Mouse (Mus musculus) frontal cortex, postnatal 10 days (tissue): ENCODE measurements at regions not wholly inside any gene's neighbourhood (a gene's known extent, or its start where the extent isn't known, plus 50 kb on each side); places are given as distances from the start of the nearest gene placed in this dataset.

Experiments
- DNase-seq, 2 experiments: peaks; one replicate each; pipeline ENCODE4 v3.0.0; 2022; ENCODE audit warnings: low spot score in 2 of 2, mixed read lengths in 1 of 2

- DNase-seq = no peak
These were observed 332.5 kb upstream of the Meis1 start for GRCm38 (mm10) chr11:19351243-19351787.

GRCm38 (mm10) chr11:19353706-19354105 lies 334.9 kb upstream of the Meis1 start:
- no peak for DNase-seq

DNA sequence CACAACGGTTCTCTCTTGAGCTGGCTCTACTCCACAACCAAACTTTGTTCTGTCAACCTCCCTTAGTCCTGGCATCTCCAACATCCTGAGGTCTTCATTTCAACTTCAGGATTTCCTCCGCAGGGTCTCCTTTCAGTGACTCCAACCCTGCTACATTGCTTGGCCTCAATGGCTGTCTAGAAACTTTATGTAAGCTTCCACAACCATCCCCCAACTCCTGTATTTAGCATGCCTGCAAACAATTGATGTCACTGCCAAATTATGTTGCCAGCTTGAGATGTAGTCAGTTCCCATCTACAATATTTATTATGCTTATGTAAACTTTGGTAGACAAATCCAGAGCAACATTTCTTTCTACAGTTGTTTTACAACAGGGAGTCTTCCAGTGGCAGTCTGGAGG lies 336.4 kb upstream of the Meis1 start:
- DNase-seq = no peak

DNA sequence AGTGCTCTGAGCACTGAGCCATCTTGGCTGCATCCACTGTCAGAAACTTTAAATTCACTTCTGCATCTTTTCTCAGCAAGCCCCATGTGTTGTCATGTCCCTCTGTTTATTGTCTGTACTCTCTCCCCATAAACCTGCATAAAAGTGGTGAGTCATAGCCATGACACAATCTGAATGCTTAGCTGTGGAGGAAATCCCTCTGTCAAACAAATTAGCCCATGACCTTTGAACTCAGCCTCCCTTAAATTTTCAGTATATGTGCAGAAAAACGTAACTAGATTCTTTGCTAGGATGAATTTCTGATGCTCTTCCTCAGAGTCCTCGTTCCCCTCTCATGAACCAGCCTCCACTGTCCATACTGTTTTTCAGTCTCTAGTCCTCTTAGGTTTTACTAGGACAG lies 337.4 kb upstream of the Meis1 start:
- DNase-seq = no peak

DNA sequence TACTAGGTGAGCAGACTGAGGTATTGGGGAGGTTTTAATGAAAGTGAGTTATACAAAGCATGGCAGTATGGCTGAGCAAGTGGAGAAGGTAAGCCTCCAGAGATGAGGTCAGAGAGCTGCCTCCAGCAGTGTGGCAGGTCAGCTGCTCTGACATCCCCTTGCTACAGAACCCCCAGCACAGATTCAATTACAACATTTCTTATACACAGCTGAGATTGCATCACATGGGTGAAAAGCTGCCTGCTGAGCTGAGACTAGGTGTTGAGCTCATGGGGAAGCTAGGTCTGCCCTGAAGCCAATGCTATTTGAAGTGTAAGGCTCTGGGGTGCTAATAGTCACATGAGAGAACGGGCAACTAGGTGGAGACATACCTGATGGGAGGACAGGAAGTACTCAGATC lies 350.4 kb upstream of the Meis1 start:
- no peak for DNase-seq

DNA sequence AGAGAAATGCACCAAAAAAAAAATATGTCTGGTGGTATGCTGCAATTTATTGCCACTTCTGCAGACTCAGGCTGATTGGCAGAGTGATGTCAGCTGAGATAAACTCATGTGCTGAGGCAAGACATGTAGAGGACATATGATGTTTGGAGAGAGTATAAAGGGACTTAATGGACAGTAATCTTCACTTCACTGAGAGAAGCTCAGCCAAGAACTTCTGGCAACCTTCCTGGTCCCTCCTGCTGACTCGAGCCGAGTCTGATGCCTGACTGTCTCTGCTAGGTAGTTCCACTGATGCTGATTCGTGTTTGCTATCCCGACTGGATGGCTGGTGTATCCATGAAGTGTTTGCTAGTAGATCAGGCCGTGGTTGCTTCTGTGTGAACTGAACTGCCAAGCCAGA lies 354.7 kb upstream of the Meis1 start:
- DNase-seq = no peak

- no peak for DNase-seq
These were observed 362.1 kb upstream of the Meis1 start for GRCm38 (mm10) chr11:19380935-19381334.

DNA sequence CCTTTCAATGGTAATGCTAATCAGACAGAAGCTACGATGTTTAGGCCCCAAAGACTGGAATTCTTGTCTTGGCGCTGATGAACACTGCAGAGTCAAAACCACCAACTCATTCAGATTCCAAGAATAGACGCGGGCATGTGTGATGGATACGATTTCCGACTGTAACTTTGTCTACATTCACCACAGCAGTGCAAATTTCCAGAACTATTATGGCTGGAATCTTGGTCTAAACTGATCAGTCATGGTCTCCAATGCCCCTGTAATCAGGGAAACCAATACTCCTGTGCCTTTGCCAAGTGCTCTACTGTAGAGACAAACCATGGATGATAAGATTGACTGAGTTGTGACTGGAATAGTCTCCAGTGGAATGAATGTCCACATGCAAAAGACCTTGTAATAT lies 370.4 kb upstream of the Meis1 start:
- no peak for DNase-seq

- no peak for DNase-seq
These were observed 373.4 kb upstream of the Meis1 start for GRCm38 (mm10) chr11:19392190-19392589.

DNA sequence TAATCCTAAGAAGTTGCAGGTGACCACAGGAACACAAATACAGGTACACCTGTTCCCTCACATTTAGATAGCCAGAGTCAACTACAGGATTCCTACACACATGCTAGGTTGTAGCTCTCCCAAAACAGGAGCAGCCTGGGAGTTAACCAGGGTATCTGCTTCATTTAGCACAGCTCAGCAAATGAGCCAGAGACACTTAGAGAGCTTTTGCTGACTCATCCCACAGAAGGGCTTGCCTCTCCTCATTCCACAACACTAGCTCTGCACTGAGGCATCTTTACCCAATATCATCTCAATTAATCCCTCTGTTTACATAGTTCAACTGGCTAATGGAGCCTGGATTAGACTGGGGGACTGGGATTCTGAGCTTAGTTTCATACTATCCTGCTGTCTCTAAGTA lies 375.6 kb upstream of the Meis1 start:
- no peak for DNase-seq

DNA sequence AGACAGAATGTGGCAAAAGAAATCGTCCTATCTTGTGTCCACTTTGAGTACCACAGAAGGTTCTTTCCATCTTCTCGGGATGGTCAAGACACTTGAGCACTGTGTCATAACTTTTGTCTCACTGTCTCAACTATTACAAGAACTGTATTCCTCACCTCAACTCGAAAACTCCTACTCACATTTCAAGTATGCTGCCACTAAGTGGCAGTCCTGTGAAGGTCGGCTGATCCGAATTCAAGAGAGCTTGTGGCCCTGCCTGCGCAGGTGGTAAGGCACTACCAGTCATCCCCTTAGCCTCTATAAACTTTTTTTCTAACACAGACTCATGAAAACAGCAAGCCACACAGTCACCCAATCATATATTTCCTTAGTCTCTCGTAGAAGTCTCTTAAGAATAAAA lies 381.6 kb upstream of the Meis1 start:
- DNase-seq = no peak

- no peak for DNase-seq
These were observed 401.4 kb upstream of the Meis1 start for GRCm38 (mm10) chr11:19420143-19420542.

GRCm38 (mm10) chr11:19423268-19423667 lies 404.5 kb upstream of the Meis1 start:
- DNase-seq = no peak

GRCm38 (mm10) chr11:19423841-19424815 lies 405.3 kb upstream of the Meis1 start:
- peak; percentile 9 to 17 for DNase-seq

DNA sequence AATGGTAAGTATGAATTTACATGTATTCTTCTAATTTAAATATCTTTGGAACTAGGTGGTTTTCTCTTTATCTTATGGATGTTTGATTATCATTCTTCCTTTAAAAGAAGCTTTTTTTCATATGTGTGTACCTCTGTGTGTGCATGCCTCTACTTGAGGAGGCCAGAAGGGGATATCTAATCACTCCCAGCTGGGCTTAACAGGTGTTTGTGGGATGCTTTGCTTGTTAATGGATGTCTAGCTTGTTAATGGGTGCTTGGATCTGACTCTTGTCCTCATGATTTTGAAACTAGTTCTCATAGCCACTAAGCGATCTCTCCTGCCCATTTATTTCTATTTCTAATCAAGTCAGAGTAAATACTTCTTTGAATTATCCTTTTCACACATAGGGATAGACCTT lies 408.8 kb upstream of the Meis1 start:
- no peak for DNase-seq

GRCm38 (mm10) chr11:19433680-19434619 lies 415.2 kb upstream of the Meis1 start:
- no peak for DNase-seq

DNA sequence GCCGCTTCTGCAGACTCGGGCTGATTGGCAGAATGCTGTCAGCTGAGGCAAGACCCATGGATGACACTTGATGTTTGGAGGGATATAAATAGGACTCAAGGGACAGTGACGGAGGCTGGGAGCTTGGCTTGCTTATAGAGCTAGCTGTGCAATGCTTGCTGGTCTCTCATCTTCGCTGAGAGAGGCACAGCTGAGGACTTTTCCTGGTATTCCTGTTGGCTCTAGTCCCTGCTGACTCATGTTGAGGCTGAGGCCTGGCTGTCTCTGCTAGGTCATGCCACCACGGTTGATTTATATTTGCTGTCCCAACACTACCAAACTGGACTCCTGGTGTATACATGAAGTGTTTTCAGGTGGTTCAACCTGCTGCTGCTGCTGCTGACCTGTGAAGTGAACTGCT lies 419.6 kb upstream of the Meis1 start:
- DNase-seq = no peak

DNA sequence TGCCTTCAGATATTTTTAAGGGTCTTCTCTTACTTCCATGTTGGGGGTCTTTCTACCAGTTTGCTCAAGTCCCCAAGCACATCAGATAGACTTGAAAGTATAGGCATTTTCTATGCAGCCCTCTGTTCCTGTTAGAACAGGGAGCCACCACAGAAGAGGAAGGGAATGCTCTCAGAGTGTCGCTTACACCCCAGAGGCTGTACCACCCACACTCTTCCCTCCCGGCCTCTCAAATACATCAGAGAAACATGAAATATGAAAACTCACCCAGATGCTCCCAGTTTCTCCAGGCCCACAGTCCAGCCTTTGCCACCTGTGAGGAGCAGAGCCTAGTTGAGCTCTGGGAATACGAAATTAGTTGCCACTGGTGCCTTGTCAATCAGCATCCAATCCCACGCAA lies 423.2 kb upstream of the Meis1 start:
- DNase-seq = no peak

DNA sequence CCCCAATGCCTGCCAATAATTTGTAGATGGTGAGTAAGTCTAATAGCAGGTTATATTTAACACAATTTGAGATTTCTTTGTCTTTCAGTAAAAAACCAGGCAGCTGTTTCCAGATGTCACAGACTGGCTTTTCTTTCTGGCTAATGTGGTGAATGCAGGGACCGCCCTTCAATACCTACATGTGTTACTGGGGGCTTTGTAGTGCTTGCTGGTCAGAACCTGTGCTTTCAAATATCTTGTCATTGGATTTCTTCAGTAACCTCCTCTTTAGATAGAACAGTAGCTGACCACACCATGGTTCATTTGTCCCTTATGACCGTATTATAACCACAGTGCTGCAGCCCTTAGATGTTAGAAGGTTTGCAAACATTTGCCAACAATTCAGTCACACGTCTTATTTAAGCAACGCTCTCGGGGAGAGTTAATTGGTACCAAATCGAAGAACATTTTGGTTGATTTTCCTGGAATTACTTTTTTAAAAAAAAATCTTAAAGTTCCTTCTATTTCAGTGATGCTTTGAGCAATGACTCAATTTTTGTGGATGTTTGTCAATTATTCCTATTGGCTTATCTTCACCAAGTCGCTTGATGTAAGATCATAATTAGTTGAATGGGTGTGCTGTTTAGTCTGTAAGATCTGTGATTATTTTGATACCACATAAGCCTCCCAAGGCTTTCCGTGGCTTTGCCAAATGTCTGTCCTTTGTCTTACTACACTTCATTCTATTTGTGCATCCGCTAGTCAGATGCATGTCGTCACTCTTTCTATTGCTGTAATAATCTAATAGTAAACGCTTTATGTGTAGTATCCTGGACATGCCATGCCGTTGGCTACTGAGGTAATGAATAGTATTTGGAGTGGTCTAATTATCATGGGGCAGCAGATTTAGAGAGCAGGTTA lies 436.9 kb upstream of the Meis1 start:
- no peak for DNase-seq

- DNase-seq = no peak
These were observed 437.8 kb upstream of the Meis1 start for GRCm38 (mm10) chr11:19456577-19456976.

DNA sequence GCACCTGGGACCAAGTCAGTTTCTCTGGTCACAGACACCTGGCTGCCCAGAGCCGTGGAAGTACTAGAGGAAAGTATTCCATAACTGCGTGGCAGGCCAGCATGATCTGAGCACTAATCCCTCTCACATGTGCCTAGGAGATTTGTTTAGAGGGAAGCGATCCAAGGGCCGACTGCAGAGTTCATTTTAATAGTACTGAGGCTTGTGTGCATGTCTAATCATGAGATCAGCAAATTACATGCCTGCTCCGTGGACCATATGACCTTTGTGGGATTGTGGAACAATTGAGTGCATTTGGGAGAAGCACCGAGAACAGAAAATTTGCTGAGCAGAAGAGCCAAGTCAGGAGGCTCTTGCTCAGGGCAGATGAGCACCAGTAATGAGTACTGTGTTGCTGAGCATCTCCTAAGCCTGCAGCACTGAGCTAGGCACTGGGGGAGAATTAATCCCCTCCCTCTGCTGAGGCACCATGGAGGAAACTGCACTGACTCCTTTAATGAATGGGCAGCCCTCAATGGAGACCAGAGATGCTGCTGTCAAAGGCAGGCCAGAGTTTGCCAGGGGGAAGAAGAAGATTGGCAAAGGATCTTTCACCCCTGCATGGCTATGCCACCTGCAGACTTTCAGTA lies 445.1 kb upstream of the Meis1 start:
- no peak for DNase-seq
